Mouse (Mus musculus) spleen, adult 2 months (tissue): ENCODE results near the gene Rbfox1.

ENCODE experiments used
- CTCF ChIP-seq: fragments of 200-500 bp; IDR thresholded peaks from 2 replicates; pipeline ENCODE4 v1.5.1; 2011; ENCODE audit warnings: mild to moderate bottlenecking, inconsistent platforms; ENCODE audit not compliant: insufficient read depth, insufficient read length, insufficient replicate concordance; ENCODE audit errors: extremely low read depth
- POLR2A ChIP-seq: fragments of 200-500 bp; IDR thresholded peaks from 2 replicates; pipeline ENCODE4 v1.6.1; 2011; ENCODE audit warnings: low read depth, low read length, inconsistent platforms

GRCm38 (mm10) chr16:7223265-7223664 lies 1338.1 kb downstream of the Rbfox1 start:
- no peak for TF ChIP-seq CTCF
- TF ChIP-seq POLR2A: no peak
